ENCODE assay signal across 7 mouse cellular contexts in the genomic region with DNA sequence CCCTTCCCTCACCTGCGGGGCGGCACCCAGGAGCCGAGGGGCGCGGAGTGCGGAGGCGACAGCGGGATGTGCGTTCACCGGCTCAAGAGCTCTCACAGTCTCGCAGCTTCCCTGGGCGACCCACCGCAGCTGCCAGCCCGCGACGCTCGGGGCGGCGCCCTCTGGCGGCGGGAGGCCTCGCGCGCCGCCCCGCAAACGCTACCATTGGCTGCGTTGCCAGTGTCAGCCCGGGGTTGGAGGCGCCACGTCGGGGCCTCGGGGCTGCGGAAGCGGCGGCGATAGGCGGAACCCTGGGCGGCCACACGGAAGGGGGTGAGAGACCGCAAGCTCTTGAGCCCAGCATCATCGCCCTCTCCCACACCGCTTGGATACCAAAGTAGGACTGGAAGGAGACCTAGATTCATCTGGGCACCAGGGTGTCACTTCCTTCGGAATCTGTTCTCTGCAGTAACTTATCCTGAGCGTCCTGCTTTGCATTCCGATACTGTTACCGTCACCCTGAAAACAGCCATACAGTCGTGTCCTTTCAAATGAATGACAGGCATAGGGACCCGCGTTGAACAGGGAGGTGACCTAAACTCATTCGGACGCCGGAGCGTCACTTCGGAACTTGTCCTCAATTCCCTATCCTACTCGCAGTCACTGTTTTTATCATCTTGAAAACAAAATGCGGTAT. TPM values are rescaled to one million over a fixed set of nuclear protein-coding genes. Genes with fewer than 3 reads are reported as not detected.
DNase-seq lines count a peak whose midpoint lies in the region; ATAC-seq and TF ChIP-seq lines count a peak whose summit lies in the region.

A gene (minus strand): TSS at position 186 of the 676 bp plus-strand sequence.

- H3K9ac ChIP-seq in intestine, postnatal 0 days (ENCODE audit: low read depth, low read length), result peak within 1 kb of the TSS; percentile 92
- H3K9ac ChIP-seq in midbrain, embryonic 12.5 days (replicated peaks), result peak within 1 kb of the TSS; percentile 83

- peak; percentile 94 for TF ChIP-seq POLR2A in small intestine, adult 2 months (IDR thresholded peaks at IDR 0.05; ENCODE audit: low read depth, low read length)

- WGBS in intestine, postnatal 0 days, result under 1% methylated on average over 55 of the region's 57 CpGs
- under 1% methylated on average over 52 of the region's 57 CpGs for WGBS in midbrain, embryonic 12.5 days
- 1% methylated on average over 54 of the region's 57 CpGs for WGBS in small intestine, adult 2 months

- DNase-seq in adrenal gland, adult 8-10 months, result peak; percentile 88
- DNase-seq in embryo, embryonic 9.5 days (ENCODE audit: extremely low spot score), result peak; percentile 91
- no peak for DNase-seq in gonadal fat pad, adult 2 months (ENCODE audit: low read depth)
- DNase-seq in left cerebral cortex, postnatal 4 days, result peak; percentile 88

- peak within 1 kb of the TSS; percentile 78 for H3K4me2 ChIP-seq in intestine, postnatal 0 days (replicated peaks; ENCODE audit: low read depth)
- peak within 1 kb of the TSS; percentile 77 for H3K4me2 ChIP-seq in midbrain, embryonic 12.5 days (replicated peaks)

- TF ChIP-seq CTCF in intestine, postnatal 0 days (IDR thresholded peaks at IDR 0.05; ENCODE audit: low read depth), result peak; percentile 95
- TF ChIP-seq CTCF in small intestine, adult 2 months (IDR thresholded peaks at IDR 0.05; ENCODE audit: extremely low read depth, insufficient read length, insufficient replicate concordance, low read depth, low read length), result peak; percentile 84

- 0 out of 2 replicates have a peak, but pooled peaks cover 4% of the 10 kb centered on the region for H3K4me1 ChIP-seq in intestine, postnatal 0 days (replicated peaks; ENCODE audit: control insufficient read depth, insufficient read depth, low read length)
- peaks cover 14% of the 10 kb centered on the region for H3K4me1 ChIP-seq in midbrain, embryonic 12.5 days
- H3K4me1 ChIP-seq in small intestine, adult 2 months (ENCODE audit: control insufficient read depth, insufficient read depth, insufficient read length, low read length), result peaks cover 20% of the 10 kb centered on the region

- no peaks in the 10 kb centered on the region for H3K9me3 ChIP-seq in intestine, postnatal 0 days (ENCODE audit: control insufficient read depth)
- no peaks in the 10 kb centered on the region for H3K9me3 ChIP-seq in midbrain, embryonic 12.5 days

- no peaks in the 10 kb centered on the region for H3K27me3 ChIP-seq in intestine, postnatal 0 days (replicated peaks; ENCODE audit: control insufficient read depth, insufficient read depth, low read length)
- peaks cover 12% of the 10 kb centered on the region; the same call in 1 of the 2 replicates for H3K27me3 ChIP-seq in midbrain, embryonic 12.5 days
- no peaks in the 10 kb centered on the region for H3K27me3 ChIP-seq in small intestine, adult 2 months (ENCODE audit: control insufficient read depth, insufficient read depth, low read length)

- peak within 1 kb of the TSS; percentile 91 for H3K27ac ChIP-seq in intestine, postnatal 0 days (ENCODE audit: low read depth, low read length)
- H3K27ac ChIP-seq in midbrain, embryonic 12.5 days (replicated peaks), result peak within 1 kb of the TSS; percentile 90
- peak within 1 kb of the TSS; percentile 95 for H3K27ac ChIP-seq in small intestine, adult 2 months (ENCODE audit: insufficient read depth, low read depth, low read length)

- intact Hi-C loops in left cerebral cortex, postnatal 4 days (cut with DNase I), result no loop called here

- peak; percentile 90 for ATAC-seq in intestine, postnatal 0 days
- ATAC-seq in midbrain, embryonic 12.5 days (ENCODE audit: low FRiP score, low read depth), result peak; percentile 95

- H3K4me3 ChIP-seq in intestine, postnatal 0 days (ENCODE audit: low read depth, low read length), result peak within 1 kb of the TSS; percentile 82
- H3K4me3 ChIP-seq in midbrain, embryonic 12.5 days, result peak within 1 kb of the TSS; percentile 93
- H3K4me3 ChIP-seq in small intestine, adult 2 months (ENCODE audit: low read depth, low read length), result peak within 1 kb of the TSS; percentile 96

- H3K36me3 ChIP-seq in intestine, postnatal 0 days (ENCODE audit: control insufficient read depth, insufficient read depth), result no peaks in the 10 kb centered on the region
- H3K36me3 ChIP-seq in midbrain, embryonic 12.5 days, result no peaks in the 10 kb centered on the region
- H3K36me3 ChIP-seq in small intestine, adult 2 months (ENCODE audit: control insufficient read depth, insufficient read depth, low read length), result no peaks in the 10 kb centered on the region

RNA-seq across cellular contexts. Expression of the gene that starts here (rescaled TPM):
- total RNA-seq in adrenal gland, adult 8-10 months (2022), result 100 to 1,000 TPM in 2 of 4 experiments, 10 to 100 TPM in 2; 62.7 to 123 (median 96.4) TPM
- polyA plus RNA-seq in gonadal fat pad, adult 2 months (2012; rRNA removed), result 69.8 and 76.3 TPM in 2 replicates
- 32.4 and 41.2 TPM in 2 replicates for polyA plus RNA-seq in intestine, postnatal 0 days (2015; fragmentation: Nextera tagmentation; extraction: Ambion mirVana)
- total RNA-seq in left cerebral cortex, postnatal 4 days (2021), result 100 to 1,000 TPM in 1 of 2 experiments, 10 to 100 TPM in 1; 81.8 to 101 TPM
- polyA plus RNA-seq in midbrain, embryonic 12.5 days (2016; fragmentation: Nextera tagmentation; extraction: Ambion mirVana), result 103 and 106 TPM in 2 replicates
- 13.1 and 23.2 TPM in 2 replicates for polyA plus RNA-seq in small intestine, adult 2 months (2012; rRNA removed)
